Mouse (Mus musculus): ENCODE results near the gene Hspb9. TPM values are rescaled to one million over a fixed set of nuclear protein-coding genes. Genes with fewer than 3 reads are reported as not detected.

Gene Hspb9
- not detected in 2 replicates for polyA plus RNA-seq (2015; fragmentation: Nextera tagmentation; extraction: Ambion mirVana)

- no peaks in the 10 kb centered on the region for H3K27me3 ChIP-seq
- peak within 1 kb of the TSS; percentile 36 for H3K4me3 ChIP-seq
- whole genome bisulfite sequencing: 7% methylated on average over 38 of the region's 38 CpGs
- H3K27ac ChIP-seq: peak within 1 kb of the TSS; percentile 79
- H3K4me1 ChIP-seq (replicated peaks): peaks cover 37% of the 10 kb centered on the region
- peaks cover 60% of the 10 kb centered on the region for H3K36me3 ChIP-seq
- H3K9ac ChIP-seq: peak within 1 kb of the TSS; percentile 47
- no peaks in the 10 kb centered on the region for H3K9me3 ChIP-seq (replicated peaks)
- ATAC-seq (replicated peaks; ENCODE audit: insufficient number of reproducible peaks, insufficient read depth, low FRiP score, low read depth): 0 out of 2 replicates have a peak, but pooled peaks have one; percentile 25
- H3K4me2 ChIP-seq: peak within 1 kb of the TSS; percentile 79
Observed at GRCm38 (mm10) chr11:100713735-100714533, at the start of gene Hspb9. Hspb9 (plus strand) TSS chr11:100713850.

- Histone ChIP-seq H3K4me3 (no peak overlapping the region), H3K9me3 (replicated peaks) (no peaks in the 10 kb centered on the region), H3K4me1 (replicated peaks) (peaks cover 18% of the 10 kb centered on the region), H3K36me3 (no peaks in the 10 kb centered on the region), H3K4me2 (no peak overlapping the region), H3K9ac (no peak overlapping the region), H3K27me3 (peaks cover 16% of the 10 kb centered on the region), H3K27ac (no peak overlapping the region)
- 79% methylated on average over 1 of the region's 1 CpGs for WGBS
- no peak for ATAC-seq (replicated peaks; ENCODE audit: insufficient number of reproducible peaks, insufficient read depth, low FRiP score, low read depth)
Observed at GRCm38 (mm10) chr11:100671049-100671448, 42.6 kb upstream of the Hspb9 start.

GRCm38 (mm10) chr11:100671956-100672355 lies 41.7 kb upstream of the Hspb9 start:
- Histone ChIP-seq H3K9me3 (replicated peaks) (no peaks in the 10 kb centered on the region), H3K4me2 (no peak overlapping the region), H3K9ac (no peak overlapping the region), H3K27me3 (peaks cover 16% of the 10 kb centered on the region), H3K4me1 (replicated peaks) (peaks cover 18% of the 10 kb centered on the region), H3K36me3 (no peaks in the 10 kb centered on the region), H3K27ac (no peak overlapping the region), H3K4me3 (no peak overlapping the region)
- ATAC-seq (replicated peaks; ENCODE audit: insufficient number of reproducible peaks, insufficient read depth, low FRiP score, low read depth): 0 out of 2 replicates have a peak, but pooled peaks have one; percentile 18
- WGBS: 19% methylated on average over 2 of the region's 2 CpGs

GRCm38 (mm10) chr11:100673169-100673568 lies 40.5 kb upstream of the Hspb9 start:
- peak overlapping the region; percentile 45 for H3K4me2 ChIP-seq
- H3K4me1 ChIP-seq (replicated peaks): peaks cover 21% of the 10 kb centered on the region
- WGBS: 6% methylated on average over 23 of the region's 23 CpGs
- 0 out of 2 replicates have a peak overlapping the region, but pooled peaks have one; percentile 3 for H3K4me3 ChIP-seq
- H3K36me3 ChIP-seq: no peaks in the 10 kb centered on the region
- no peak overlapping the region for H3K27ac ChIP-seq
- H3K27me3 ChIP-seq: peaks cover 16% of the 10 kb centered on the region
- no peaks in the 10 kb centered on the region for H3K9me3 ChIP-seq (replicated peaks)
- ATAC-seq (replicated peaks; ENCODE audit: insufficient number of reproducible peaks, insufficient read depth, low FRiP score, low read depth): no peak
- peak overlapping the region; percentile 14; the same call in 1 of the 2 replicates for H3K9ac ChIP-seq

- Histone ChIP-seq H3K9me3 (replicated peaks) (no peaks in the 10 kb centered on the region), H3K27me3 (peaks cover 13% of the 10 kb centered on the region; the same call in 1 of the 2 replicates), H3K36me3 (no peaks in the 10 kb centered on the region), H3K9ac (no peak overlapping the region), H3K4me2 (no peak overlapping the region), H3K27ac (no peak overlapping the region), H3K4me1 (replicated peaks) (peaks cover 13% of the 10 kb centered on the region), H3K4me3 (no peak overlapping the region)
- 51% methylated on average over 7 of the region's 7 CpGs for WGBS
- no peak for ATAC-seq (replicated peaks; ENCODE audit: insufficient number of reproducible peaks, insufficient read depth, low FRiP score, low read depth)
Observed at GRCm38 (mm10) chr11:100677810-100678209, 35.8 kb upstream of the Hspb9 start.

- no peak for ATAC-seq (replicated peaks; ENCODE audit: insufficient number of reproducible peaks, insufficient read depth, low FRiP score, low read depth)
- Histone ChIP-seq H3K4me1 (replicated peaks) (peaks cover 10% of the 10 kb centered on the region), H3K9ac (no peak overlapping the region), H3K4me2 (no peak overlapping the region), H3K27me3 (no peaks in the 10 kb centered on the region), H3K9me3 (replicated peaks) (no peaks in the 10 kb centered on the region), H3K27ac (no peak overlapping the region), H3K36me3 (no peaks in the 10 kb centered on the region), H3K4me3 (no peak overlapping the region)
- 59% methylated on average over 5 of the region's 5 CpGs for WGBS
Observed at GRCm38 (mm10) chr11:100681826-100682225, 31.8 kb upstream of the Hspb9 start.

GRCm38 (mm10) chr11:100682526-100682925 lies 31.1 kb upstream of the Hspb9 start:
- WGBS: 82% methylated on average over 5 of the region's 5 CpGs
- Histone ChIP-seq H3K9me3 (replicated peaks) (no peaks in the 10 kb centered on the region), H3K4me2 (no peak overlapping the region), H3K36me3 (no peaks in the 10 kb centered on the region), H3K27me3 (no peaks in the 10 kb centered on the region), H3K4me3 (no peak overlapping the region), H3K4me1 (replicated peaks) (peaks cover 8% of the 10 kb centered on the region), H3K9ac (no peak overlapping the region), H3K27ac (no peak overlapping the region)
- ATAC-seq (replicated peaks; ENCODE audit: insufficient number of reproducible peaks, insufficient read depth, low FRiP score, low read depth): no peak

- peaks cover 7% of the 10 kb centered on the region for H3K4me1 ChIP-seq (replicated peaks)
- no peak overlapping the region for H3K4me2 ChIP-seq
- H3K9me3 ChIP-seq (replicated peaks): no peaks in the 10 kb centered on the region
- no peak for ATAC-seq (replicated peaks; ENCODE audit: insufficient number of reproducible peaks, insufficient read depth, low FRiP score, low read depth)
- no peaks in the 10 kb centered on the region for H3K36me3 ChIP-seq
- 46% methylated on average over 2 of the region's 2 CpGs for WGBS
- H3K9ac ChIP-seq: no peak overlapping the region
- no peak overlapping the region for H3K27ac ChIP-seq
- no peaks in the 10 kb centered on the region for H3K27me3 ChIP-seq
- no peak overlapping the region for H3K4me3 ChIP-seq
Observed at GRCm38 (mm10) chr11:100684084-100684483, 29.6 kb upstream of the Hspb9 start.

- Histone ChIP-seq H3K9ac (no peak overlapping the region), H3K27me3 (no peaks in the 10 kb centered on the region), H3K36me3 (no peaks in the 10 kb centered on the region), H3K4me3 (no peak overlapping the region), H3K4me2 (no peak overlapping the region), H3K27ac (no peak overlapping the region), H3K4me1 (replicated peaks) (peaks cover 7% of the 10 kb centered on the region), H3K9me3 (replicated peaks) (no peaks in the 10 kb centered on the region)
- WGBS: 71% methylated on average over 3 of the region's 3 CpGs
- no peak for ATAC-seq (replicated peaks; ENCODE audit: insufficient number of reproducible peaks, insufficient read depth, low FRiP score, low read depth)
Observed at GRCm38 (mm10) chr11:100685371-100685770, 28.3 kb upstream of the Hspb9 start.

- H3K4me3 ChIP-seq: no peak overlapping the region
- no peak overlapping the region for H3K27ac ChIP-seq
- H3K4me1 ChIP-seq (replicated peaks): peaks cover 12% of the 10 kb centered on the region; the same call in 1 of the 2 replicates
- WGBS: 70% methylated on average over 7 of the region's 7 CpGs
- no peak overlapping the region for H3K4me2 ChIP-seq
- peaks cover 14% of the 10 kb centered on the region for H3K27me3 ChIP-seq
- H3K9ac ChIP-seq: no peak overlapping the region
- ATAC-seq (replicated peaks; ENCODE audit: insufficient number of reproducible peaks, insufficient read depth, low FRiP score, low read depth): no peak
- no peaks in the 10 kb centered on the region for H3K9me3 ChIP-seq (replicated peaks)
- no peaks in the 10 kb centered on the region for H3K36me3 ChIP-seq
Observed at GRCm38 (mm10) chr11:100687265-100687664, 26.4 kb upstream of the Hspb9 start.

GRCm38 (mm10) chr11:100688443-100688842 lies 25.2 kb upstream of the Hspb9 start:
- 76% methylated on average over 4 of the region's 4 CpGs for WGBS

GRCm38 (mm10) chr11:100690389-100690788 lies 23.3 kb upstream of the Hspb9 start:
- H3K36me3 ChIP-seq: no peaks in the 10 kb centered on the region
- H3K27me3 ChIP-seq: peaks cover 30% of the 10 kb centered on the region
- no peaks in the 10 kb centered on the region for H3K9me3 ChIP-seq (replicated peaks)
- H3K9ac ChIP-seq: no peak overlapping the region
- WGBS: 66% methylated on average over 7 of the region's 7 CpGs
- H3K27ac ChIP-seq: no peak overlapping the region
- no peak overlapping the region for H3K4me3 ChIP-seq
- no peak overlapping the region for H3K4me2 ChIP-seq
- peaks cover 10% of the 10 kb centered on the region for H3K4me1 ChIP-seq (replicated peaks)
- ATAC-seq (replicated peaks; ENCODE audit: insufficient number of reproducible peaks, insufficient read depth, low FRiP score, low read depth): no peak

More at GRCm38 (mm10) chr11:100688443-100688842, 25.2 kb upstream of the Hspb9 start:
- Histone ChIP-seq H3K27ac (no peak overlapping the region), H3K4me1 (replicated peaks) (peaks cover 11% of the 10 kb centered on the region), H3K27me3 (peaks cover 26% of the 10 kb centered on the region), H3K9ac (no peak overlapping the region), H3K9me3 (replicated peaks) (no peaks in the 10 kb centered on the region), H3K4me2 (no peak overlapping the region), H3K36me3 (no peaks in the 10 kb centered on the region), H3K4me3 (no peak overlapping the region)
- no peak for ATAC-seq (replicated peaks; ENCODE audit: insufficient number of reproducible peaks, insufficient read depth, low FRiP score, low read depth)
